Comparison of ENCODE assay signal across 35 mouse cellular contexts in genomic region chr5:79680321-79680720, GRCm38 (mm10).
"Had no signal": no experiment of that assay in that cellular context is flagged by ENCODE, and none has a peak within 500 bp of the region (broad histone marks: within the 10 kb centered on the region; RNA-seq: fewer than 3 reads in every experiment).

No protein-coding gene starts in this region.

- H3K9ac ChIP-seq: heart, embryonic 12.5 days; heart, embryonic 13.5 days; heart, embryonic 15.5 days; hindbrain, embryonic 12.5 days; hindbrain, embryonic 13.5 days; hindbrain, embryonic 14.5 days; hindbrain, embryonic 15.5 days; intestine, embryonic 15.5 days; kidney, embryonic 15.5 days had no signal

- H3K9me3 ChIP-seq: heart, embryonic 10.5 days; heart, embryonic 12.5 days; heart, embryonic 13.5 days; heart, embryonic 15.5 days; hindbrain, embryonic 10.5 days; hindbrain, embryonic 12.5 days; hindbrain, embryonic 13.5 days; hindbrain, embryonic 15.5 days; intestine, embryonic 15.5 days; kidney, embryonic 15.5 days had no signal

- H3K4me3 ChIP-seq: heart, adult 2 months; heart, embryonic 10.5 days; heart, embryonic 12.5 days; heart, embryonic 13.5 days; heart, embryonic 15.5 days; hindbrain, embryonic 10.5 days; hindbrain, embryonic 12.5 days; hindbrain, embryonic 13.5 days; hindbrain, embryonic 15.5 days; intestine, embryonic 15.5 days; kidney, embryonic 15.5 days; layer of hippocampus, adult 2 months had no signal

- H3K27me3 ChIP-seq: heart, embryonic 12.5 days; heart, embryonic 13.5 days; heart, embryonic 15.5 days; hindbrain, embryonic 12.5 days; hindbrain, embryonic 13.5 days; hindbrain, embryonic 15.5 days; intestine, embryonic 15.5 days; kidney, embryonic 15.5 days had no signal

- H3K4me1 ChIP-seq: heart, embryonic 10.5 days; heart, embryonic 12.5 days; heart, embryonic 13.5 days; heart, embryonic 15.5 days; hindbrain, embryonic 12.5 days; hindbrain, embryonic 13.5 days; hindbrain, embryonic 15.5 days; intestine, embryonic 15.5 days; kidney, embryonic 15.5 days had no signal

- H3K27ac ChIP-seq: heart, adult 2 months; heart, embryonic 10.5 days; heart, embryonic 13.5 days; heart, embryonic 15.5 days; hindbrain, embryonic 10.5 days; hindbrain, embryonic 12.5 days; hindbrain, embryonic 13.5 days; hindbrain, embryonic 14.5 days; hindbrain, embryonic 15.5 days; hindbrain, postnatal 0 days; intestine, embryonic 15.5 days; kidney, embryonic 15.5 days; kidney, postnatal 0 days; layer of hippocampus, adult 2 months had no signal

- DNase-seq: heart, adult 2 months; heart, postnatal 10 days; heart, postnatal 14 days; heart, postnatal 36 days; heart, postnatal 4 days; kidney, adult 11 months; kidney, adult 18-20 months; kidney, adult 2 months; kidney, adult 8-10 months; kidney, adult 9 months; kidney, postnatal 10 days; kidney, postnatal 14 days; kidney, postnatal 25 days; kidney, postnatal 36 days; kidney, postnatal 4 days; layer of hippocampus, adult 9-11 months had no signal

- H3K4me2 ChIP-seq: heart, embryonic 11.5 days; heart, embryonic 12.5 days; heart, embryonic 13.5 days; heart, embryonic 15.5 days; hindbrain, embryonic 12.5 days; hindbrain, embryonic 13.5 days; hindbrain, embryonic 14.5 days; hindbrain, embryonic 15.5 days; intestine, embryonic 15.5 days; kidney, embryonic 15.5 days had no signal

- ATAC-seq: hindbrain, embryonic 16.5 days; hindbrain, postnatal 0 days; inflammation-experienced regulatory T-cells, adult 6 months; intestine, embryonic 15.5 days; intestine, embryonic 16.5 days; intestine, postnatal 0 days had no signal

- H3K36me3 ChIP-seq: heart, embryonic 10.5 days; heart, embryonic 12.5 days; heart, embryonic 13.5 days; heart, embryonic 15.5 days; hindbrain, embryonic 10.5 days; hindbrain, embryonic 12.5 days; hindbrain, embryonic 13.5 days; hindbrain, embryonic 15.5 days; intestine, embryonic 15.5 days; kidney, embryonic 15.5 days had no signal
